Mouse (Mus musculus) left cerebral cortex, postnatal 10 days (tissue): ENCODE data around the gene Ndufaf8. TPM values are rescaled to one million over a fixed set of nuclear protein-coding genes. Genes with fewer than 3 reads are reported as not detected.

ENCODE experiments used
- DNase-seq, 2 experiments: peaks; one replicate each; pipeline ENCODE4 v3.0.0; 2021 to 2022; ENCODE audit warnings: low spot score in 2 of 2, mixed read lengths in 1 of 2; ENCODE audit errors: extremely low spot score in 1 of 2
- intact Hi-C: fragments of 180-260 bp; cut with DNase I; formaldehyde crosslinking; loops from one replicate; pipeline ENCODE4 v1.15.1; 2025
- total RNA-seq, 2 experiments: library from RNA; stranded (reverse); gene quantifications; 2 replicates each; pipeline ENCODE4 v1.2.3; 2021

The Ndufaf8 gene
- total RNA-seq: 10 to 100 TPM; 28.6 to 32.9 TPM

GRCm38 (mm10) chr11:120098588-120099511 lies at the start of gene Ndufaf8, which contains the start of gene Tepsin:
Ndufaf8 (plus strand) TSS chr11:120098928.
Tepsin (minus strand) TSS chr11:120098731.
- intact Hi-C loops: no loop called here
- peak; percentile 96 to 99 for DNase-seq

- intact Hi-C loops: no loop called here
- DNase-seq: no peak
These were observed 49.7 kb upstream of the Ndufaf8 start for GRCm38 (mm10) chr11:120049067-120049466.

- DNase-seq: no peak
- intact Hi-C loops: no loop called here
These were observed 47.5 kb upstream of the Ndufaf8 start for GRCm38 (mm10) chr11:120051124-120051811.

- intact Hi-C loops: no loop called here
- peak in 1 of 2 experiments; percentile 72 for DNase-seq
These were observed 46.5 kb upstream of the Ndufaf8 start for GRCm38 (mm10) chr11:120052274-120052673.

- no peak for DNase-seq
- intact Hi-C loops: no loop called here
These were observed 44.9 kb upstream of the Ndufaf8 start for GRCm38 (mm10) chr11:120053846-120054245.

GRCm38 (mm10) chr11:120055953-120056732 lies 42.6 kb upstream of the Ndufaf8 start:
- intact Hi-C loops: no loop called here
- DNase-seq: no peak

GRCm38 (mm10) chr11:120060634-120061033 lies 38.1 kb upstream of the Ndufaf8 start:
- intact Hi-C loops: no loop called here

GRCm38 (mm10) chr11:120063326-120063725 lies 35.4 kb upstream of the Ndufaf8 start:
- intact Hi-C loops: no loop called here
- DNase-seq: no peak

More at GRCm38 (mm10) chr11:120060634-120061033, 38.1 kb upstream of the Ndufaf8 start:
- DNase-seq: no peak

GRCm38 (mm10) chr11:120064006-120064667 lies 34.6 kb upstream of the Ndufaf8 start:
- DNase-seq: no peak
- intact Hi-C loops: no loop called here

- intact Hi-C loops: no loop called here
- DNase-seq: no peak
These were observed 34.1 kb upstream of the Ndufaf8 start for GRCm38 (mm10) chr11:120064668-120065040.

GRCm38 (mm10) chr11:120065291-120065690 lies 33.4 kb upstream of the Ndufaf8 start:
- intact Hi-C loops: no loop called here
- DNase-seq: peak in 1 of 2 experiments; percentile 83

- intact Hi-C loops: no loop called here
These were observed 30.9 kb upstream of the Ndufaf8 start for GRCm38 (mm10) chr11:120067834-120068233.

GRCm38 (mm10) chr11:120069261-120069660 lies 29.5 kb upstream of the Ndufaf8 start:
- intact Hi-C loops: no loop called here

More at GRCm38 (mm10) chr11:120067834-120068233, 30.9 kb upstream of the Ndufaf8 start:
- no peak for DNase-seq

GRCm38 (mm10) chr11:120070286-120070930 lies 28.3 kb upstream of the Ndufaf8 start:
- no peak for DNase-seq
- intact Hi-C loops: no loop called here

More at GRCm38 (mm10) chr11:120069261-120069660, 29.5 kb upstream of the Ndufaf8 start:
- DNase-seq: no peak

GRCm38 (mm10) chr11:120071065-120071464 lies 27.7 kb upstream of the Ndufaf8 start:
- intact Hi-C loops: no loop called here
- no peak for DNase-seq

- intact Hi-C loops: no loop called here
- DNase-seq: no peak
These were observed 26.9 kb upstream of the Ndufaf8 start for GRCm38 (mm10) chr11:120071731-120072320.

GRCm38 (mm10) chr11:120072986-120073647 lies 25.6 kb upstream of the Ndufaf8 start:
- no peak for DNase-seq

More at GRCm38 (mm10) chr11:120072986-120073647, 25.6 kb upstream of the Ndufaf8 start:
- intact Hi-C loops: no loop called here
